Mouse (Mus musculus) liver, adult 2 months (tissue): ENCODE data around the gene Ptrh1. TPM values are rescaled to one million over a fixed set of nuclear protein-coding genes. Genes with fewer than 3 reads are reported as not detected.

ENCODE experiments used
- DNase-seq: peaks from one replicate; pipeline ENCODE4 v3.0.0-alpha.2; 2011; ENCODE audit warnings: low read depth, low spot score; ENCODE audit errors: extremely low read depth
- H3K27ac ChIP-seq: fragments of 200-500 bp; replicated peaks from 2 replicates; pipeline ENCODE4 v1.5.1; 2012; ENCODE audit warnings: low read depth, mild to moderate bottlenecking, control low read depth, inconsistent platforms, low read length; ENCODE audit not compliant: insufficient read depth
- H3K27me3 ChIP-seq: fragments of 200-500 bp; 2 replicates; pipeline ENCODE4 v1.6.1; 2012; ENCODE audit warnings: mild to moderate bottlenecking, moderate library complexity, low read length, inconsistent platforms; ENCODE audit not compliant: control insufficient read depth, insufficient read depth
- H3K36me3 ChIP-seq: fragments of 200-500 bp; 2 replicates; pipeline ENCODE4 v1.6.1; 2012; ENCODE audit warnings: low read length, inconsistent platforms; ENCODE audit not compliant: control insufficient read depth, insufficient read depth
- H3K4me1 ChIP-seq: fragments of 200-500 bp; 2 replicates; pipeline ENCODE4 v1.6.1; 2011; ENCODE audit warnings: low read length; ENCODE audit not compliant: control insufficient read depth, insufficient read depth
- H3K4me3 ChIP-seq: fragments of 200-500 bp; 2 replicates; pipeline ENCODE4 v1.5.1; 2011; ENCODE audit warnings: low read depth, mild to moderate bottlenecking, control low read depth, low read length, moderate library complexity; ENCODE audit not compliant: insufficient read depth
- H3K79me2 ChIP-seq: fragments of 200-500 bp; 2 replicates; pipeline ENCODE4 v1.6.1; 2012; ENCODE audit warnings: inconsistent platforms, mild to moderate bottlenecking, low read length, moderate library complexity; ENCODE audit not compliant: control insufficient read depth, insufficient read depth
- H3K9ac ChIP-seq: fragments of 200-500 bp; 2 replicates; pipeline ENCODE4 v1.6.1; 2012; ENCODE audit warnings: low read depth, mild to moderate bottlenecking, control low read depth, inconsistent platforms, low read length
- CTCF ChIP-seq: fragments of 200-500 bp; IDR thresholded peaks from 2 replicates; pipeline ENCODE4 v1.5.1; 2011; ENCODE audit warnings: low read depth, low read length, control low read depth
- POLR2A ChIP-seq: fragments of 200-500 bp; IDR thresholded peaks from 2 replicates; pipeline ENCODE4 v1.6.1; 2011; ENCODE audit warnings: low read length, control low read depth; ENCODE audit not compliant: insufficient read depth; ENCODE audit errors: extremely low read depth
- WGBS: fragments of 180-500 bp; shearing (Covaris S2); methylation state at CpG from one replicate; pipeline ENCODE4 v1.1.7; 2018; 5-methylcytosine and 5-hydroxymethylcytosine counted together
- polyA plus RNA-seq: library from polyadenylated mRNA; depleted of rRNA; stranded (reverse); fragments of >200 nt; gene quantifications from 2 replicates; pipeline ENCODE4 v1.2.3, GENCODE M21; 2012; rRNA removed
- total RNA-seq: library from RNA; depleted of rRNA; stranded (reverse); fragments of >200 nt; gene quantifications from 2 replicates; pipeline ENCODE4 v1.2.3, GENCODE M21; 2014; rRNA removed

Ptrh1 gene
- total RNA-seq (1.2 and 1.5 TPM in 2 replicates), polyA plus RNA-seq (2.3 and 2.8 TPM in 2 replicates)

DNA sequence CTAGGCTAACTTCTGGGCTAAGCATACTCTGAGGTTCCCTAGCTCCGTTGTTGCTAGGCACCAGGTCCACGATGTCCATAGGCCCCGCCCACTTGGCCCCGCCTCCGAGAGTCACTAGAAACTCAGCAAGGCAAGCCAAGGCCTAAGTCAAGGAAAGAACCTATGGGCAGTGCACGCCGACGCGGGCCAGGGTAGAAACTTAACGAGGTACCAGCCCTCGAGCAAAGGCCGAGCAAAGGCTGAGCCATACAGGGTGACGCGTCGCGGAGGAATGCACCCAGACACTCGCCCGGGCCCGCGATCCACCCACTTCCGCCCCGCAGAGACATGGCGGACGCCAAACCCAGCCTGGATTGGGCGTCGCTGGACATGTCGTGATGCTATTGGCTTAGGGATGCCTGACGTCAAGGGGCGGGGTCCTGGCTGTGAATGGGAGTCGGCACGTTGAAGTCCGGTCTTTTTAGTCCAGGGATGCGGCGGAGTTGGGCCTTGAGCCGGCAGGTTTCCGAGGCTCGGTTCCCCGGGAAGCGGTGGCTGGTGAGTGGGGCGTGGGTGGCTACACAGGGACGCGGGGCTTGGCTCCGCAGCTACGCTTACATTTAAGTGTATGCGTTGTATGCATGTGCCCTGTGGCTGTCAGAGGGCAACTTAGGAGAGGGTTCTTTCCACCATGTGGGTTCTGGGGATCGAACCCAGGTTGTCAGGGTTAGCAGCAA lies at the start of gene Ptrh1, which contains the start of gene Ttc16:
TSS of gene Ptrh1 (plus strand) at position 428 of the 716 bp plus-strand sequence.
TSS of gene Ttc16 (minus strand) at position 275 of the 716 bp plus-strand sequence.
- Histone ChIP-seq H3K36me3 (no peaks in the 10 kb centered on the region), H3K79me2 (no peaks in the 10 kb centered on the region), H3K27ac (peak within 1 kb of the TSS; percentile 51), H3K4me3 (peak within 1 kb of the TSS; percentile 59), H3K9ac (peak within 1 kb of the TSS; percentile 41), H3K4me1 (peaks cover 5% of the 10 kb centered on the region), H3K27me3 (no peaks in the 10 kb centered on the region)
- TF ChIP-seq POLR2A (no peak), CTCF (no peak)
- peak; percentile 88 for DNase-seq
- under 1% methylated on average over 46 of the region's 46 CpGs for WGBS

DNA sequence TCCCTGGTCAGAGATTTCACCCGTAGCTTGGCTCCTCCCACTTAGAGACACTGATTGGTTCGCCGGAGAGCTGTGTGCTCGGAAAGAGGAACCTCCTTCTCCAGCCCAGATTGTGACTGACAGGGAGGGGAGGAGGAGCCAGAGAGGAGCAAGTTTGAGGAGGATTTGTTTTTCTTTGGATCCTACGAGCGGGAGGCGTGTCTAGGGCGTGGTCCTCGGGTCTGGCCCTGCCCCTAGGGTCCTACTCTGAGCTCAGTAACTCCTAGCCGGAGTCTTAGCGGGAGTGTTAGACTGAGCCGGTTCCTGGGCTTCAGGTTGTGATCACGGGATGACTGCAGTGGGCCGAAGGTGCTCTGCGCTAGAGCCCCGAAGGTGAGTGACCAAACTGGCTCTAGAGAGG lies 48.2 kb upstream of the Ptrh1 start:
- Histone ChIP-seq H3K4me1 (0 out of 2 replicates have a peak, but pooled peaks cover 3% of the 10 kb centered on the region), H3K36me3 (no peaks in the 10 kb centered on the region), H3K27ac (peak overlapping the region; percentile 11; the same call in 1 of the 2 replicates), H3K9ac (peak overlapping the region; percentile 62), H3K27me3 (no peaks in the 10 kb centered on the region), H3K79me2 (no peaks in the 10 kb centered on the region), H3K4me3 (peak overlapping the region; percentile 59)
- DNase-seq: peak; percentile 93
- 2% methylated on average over 16 of the region's 16 CpGs for WGBS
- peak; percentile 51; the same call in 1 of the 2 replicates for TF ChIP-seq POLR2A
- TF ChIP-seq CTCF: no peak

DNA sequence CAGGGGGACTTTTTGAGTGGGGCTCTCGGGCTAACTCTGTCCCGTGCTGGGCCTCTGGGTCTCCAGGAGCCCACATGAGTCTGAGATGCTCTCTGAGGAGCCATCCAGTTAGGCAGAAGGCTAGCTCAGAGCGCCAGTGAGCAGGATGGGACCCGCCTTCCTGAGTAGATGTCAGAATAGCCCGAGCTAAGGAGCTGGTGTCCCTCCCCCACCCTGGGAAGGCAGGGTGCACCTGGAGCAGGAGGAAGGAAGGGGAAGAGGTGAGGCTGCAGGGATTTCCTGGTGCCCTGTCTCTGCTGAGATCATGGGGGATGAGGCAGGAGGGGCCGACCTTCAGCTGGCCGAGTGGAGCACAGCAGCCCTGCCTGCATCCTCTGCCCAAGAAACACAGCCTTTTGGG lies 47.1 kb upstream of the Ptrh1 start:
- Histone ChIP-seq H3K4me3 (peak overlapping the region; percentile 56), H3K36me3 (no peaks in the 10 kb centered on the region), H3K27me3 (no peaks in the 10 kb centered on the region), H3K9ac (peak overlapping the region; percentile 39), H3K79me2 (no peaks in the 10 kb centered on the region), H3K4me1 (0 out of 2 replicates have a peak, but pooled peaks cover 5% of the 10 kb centered on the region), H3K27ac (peak overlapping the region; percentile 17)
- TF ChIP-seq POLR2A (no peak), CTCF (no peak)
- DNase-seq: no peak
- 67% methylated on average over 7 of the region's 7 CpGs for whole genome bisulfite sequencing

DNA sequence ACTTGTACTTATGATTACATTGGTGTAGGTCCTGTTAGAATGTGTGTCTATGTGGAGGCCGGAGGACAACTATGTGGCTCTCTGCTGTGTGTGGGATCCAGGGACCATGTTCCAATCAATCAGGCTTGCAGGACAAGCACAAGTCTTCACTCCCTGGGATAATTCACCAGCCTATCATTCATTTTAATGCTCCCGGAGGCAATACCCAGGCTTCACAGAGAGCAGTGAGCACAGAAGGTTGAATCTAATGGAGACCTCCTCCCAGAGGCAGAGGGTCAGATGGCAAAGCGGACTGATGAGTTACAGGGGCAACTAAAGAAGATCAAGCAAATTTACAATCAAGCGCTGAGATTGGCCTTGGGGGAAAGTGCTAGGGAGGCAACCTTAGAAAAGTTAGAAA lies 46.0 kb upstream of the Ptrh1 start:
- no peak for DNase-seq
- Histone ChIP-seq H3K79me2 (no peaks in the 10 kb centered on the region), H3K36me3 (no peaks in the 10 kb centered on the region), H3K27ac (peak overlapping the region; percentile 22), H3K9ac (no peak overlapping the region), H3K27me3 (no peaks in the 10 kb centered on the region), H3K4me1 (0 out of 2 replicates have a peak, but pooled peaks cover 5% of the 10 kb centered on the region), H3K4me3 (0 out of 2 replicates have a peak overlapping the region, but pooled peaks have one; percentile 8)
- WGBS: 82% methylated on average over 4 of the region's 4 CpGs
- TF ChIP-seq POLR2A: no peak
- TF ChIP-seq CTCF: no peak

DNA sequence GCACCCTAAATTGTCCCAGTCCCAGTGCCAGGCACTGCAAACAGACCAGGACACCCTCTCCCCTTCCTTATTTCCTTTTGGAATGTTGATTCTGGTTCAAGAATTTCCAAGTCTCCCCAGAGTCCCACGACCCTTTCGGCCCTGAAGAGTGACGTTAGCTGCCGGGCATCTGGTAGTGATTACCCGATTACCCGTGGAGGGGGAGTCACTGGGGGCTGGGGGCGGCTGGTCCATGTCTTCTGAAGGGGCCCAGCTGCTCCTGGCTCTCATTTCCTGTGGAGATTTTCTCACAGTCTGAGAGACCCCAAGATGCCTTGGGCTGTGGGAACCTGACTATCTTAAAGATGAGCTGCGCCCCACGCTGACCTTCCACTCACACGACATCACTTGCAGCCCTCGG lies 44.7 kb upstream of the Ptrh1 start:
- Histone ChIP-seq H3K4me1 (0 out of 2 replicates have a peak, but pooled peaks cover 5% of the 10 kb centered on the region), H3K4me3 (peak overlapping the region; percentile 19; the same call in 1 of the 2 replicates), H3K27ac (peak overlapping the region; percentile 63), H3K79me2 (no peaks in the 10 kb centered on the region), H3K27me3 (no peaks in the 10 kb centered on the region), H3K36me3 (no peaks in the 10 kb centered on the region), H3K9ac (peak overlapping the region; percentile 39; the same call in 1 of the 2 replicates)
- no peak for DNase-seq
- WGBS: 70% methylated on average over 11 of the region's 11 CpGs
- TF ChIP-seq POLR2A: no peak
- TF ChIP-seq CTCF: no peak

DNA sequence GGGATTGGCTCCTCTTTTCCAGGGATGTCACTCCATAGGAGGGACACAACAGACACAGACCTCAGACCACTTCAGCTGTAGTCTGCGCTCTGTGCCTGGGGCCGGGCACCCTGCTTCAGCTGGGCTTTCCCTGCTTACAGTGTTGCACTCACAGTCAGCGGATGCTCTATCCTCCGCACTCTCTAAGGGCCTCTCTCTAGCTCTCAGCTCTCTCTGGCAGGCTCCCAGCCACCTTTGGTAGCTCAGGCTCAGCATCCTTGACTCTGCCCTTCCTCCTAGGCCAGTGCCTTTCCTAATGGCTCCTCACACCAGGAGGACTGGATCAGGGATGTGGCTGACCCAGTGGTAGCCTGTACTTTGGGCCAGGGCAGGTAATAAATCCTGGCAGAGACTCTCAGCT lies 43.7 kb upstream of the Ptrh1 start:
- TF ChIP-seq CTCF: no peak
- no peak for TF ChIP-seq POLR2A
- H3K27ac ChIP-seq: peak overlapping the region; percentile 53
- no peak for DNase-seq
- no peak overlapping the region for H3K9ac ChIP-seq
- peaks cover 9% of the 10 kb centered on the region; the same call in 1 of the 2 replicates for H3K4me1 ChIP-seq
- H3K79me2 ChIP-seq: no peaks in the 10 kb centered on the region
- H3K36me3 ChIP-seq: no peaks in the 10 kb centered on the region
- H3K4me3 ChIP-seq: no peak overlapping the region
- WGBS: 80% methylated on average over 4 of the region's 4 CpGs
- no peaks in the 10 kb centered on the region for H3K27me3 ChIP-seq
